Mouse (Mus musculus): ENCODE results near the gene Hcn2. TPM values are rescaled to one million over a fixed set of nuclear protein-coding genes. Genes with fewer than 3 reads are reported as not detected.

Gene Hcn2
- total RNA-seq, 2 experiments from 2014 or later = not detected

DNA sequence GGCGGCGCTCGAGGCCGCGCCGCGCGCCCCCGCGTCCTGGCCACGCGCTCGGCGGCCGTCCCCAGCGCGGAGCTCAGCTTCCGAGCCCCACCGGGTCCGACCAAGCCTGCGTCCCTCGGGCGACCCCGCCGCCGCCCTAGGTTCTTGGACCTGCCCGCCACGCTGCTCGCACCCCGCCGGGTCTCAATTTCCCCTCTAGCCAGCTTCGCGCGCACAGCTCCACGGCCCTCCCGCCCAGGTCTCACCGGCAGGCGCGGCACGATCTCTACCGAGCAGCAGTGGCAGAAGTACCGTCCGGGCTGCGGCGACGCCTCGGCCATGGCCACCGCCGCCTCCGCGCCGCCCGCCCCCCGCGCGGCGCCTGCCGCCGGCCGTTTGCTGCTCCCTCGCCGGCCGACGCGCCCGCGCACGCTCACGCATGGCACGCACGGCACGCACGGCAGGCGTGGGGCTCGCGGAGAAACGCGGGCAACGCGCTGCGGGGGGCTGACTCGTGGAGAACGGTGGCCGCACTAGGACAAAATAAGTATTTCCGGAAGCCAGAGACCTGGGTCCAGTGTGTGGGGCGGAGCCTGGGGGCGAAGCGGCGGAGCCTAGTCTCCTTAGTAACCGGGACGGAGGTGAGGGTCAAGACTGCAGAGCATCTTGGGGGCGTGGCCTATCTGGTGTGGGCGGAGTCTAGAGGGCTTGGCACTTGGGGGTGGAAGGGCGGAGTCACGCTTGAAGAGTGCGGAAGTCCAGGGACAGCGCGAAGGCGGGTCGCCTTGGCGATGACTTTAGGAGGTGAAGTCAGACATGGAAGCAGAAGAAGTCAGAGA, 50.3 kb downstream of the Hcn2 start, which contains the start of gene Rnf126:
TSS of gene Rnf126 (minus strand) at position 445 of the 818 bp plus-strand sequence.
- ATAC-seq (replicated peaks; ENCODE audit: low FRiP score, poor library complexity, severe bottlenecking) = peak; percentile 87

DNA sequence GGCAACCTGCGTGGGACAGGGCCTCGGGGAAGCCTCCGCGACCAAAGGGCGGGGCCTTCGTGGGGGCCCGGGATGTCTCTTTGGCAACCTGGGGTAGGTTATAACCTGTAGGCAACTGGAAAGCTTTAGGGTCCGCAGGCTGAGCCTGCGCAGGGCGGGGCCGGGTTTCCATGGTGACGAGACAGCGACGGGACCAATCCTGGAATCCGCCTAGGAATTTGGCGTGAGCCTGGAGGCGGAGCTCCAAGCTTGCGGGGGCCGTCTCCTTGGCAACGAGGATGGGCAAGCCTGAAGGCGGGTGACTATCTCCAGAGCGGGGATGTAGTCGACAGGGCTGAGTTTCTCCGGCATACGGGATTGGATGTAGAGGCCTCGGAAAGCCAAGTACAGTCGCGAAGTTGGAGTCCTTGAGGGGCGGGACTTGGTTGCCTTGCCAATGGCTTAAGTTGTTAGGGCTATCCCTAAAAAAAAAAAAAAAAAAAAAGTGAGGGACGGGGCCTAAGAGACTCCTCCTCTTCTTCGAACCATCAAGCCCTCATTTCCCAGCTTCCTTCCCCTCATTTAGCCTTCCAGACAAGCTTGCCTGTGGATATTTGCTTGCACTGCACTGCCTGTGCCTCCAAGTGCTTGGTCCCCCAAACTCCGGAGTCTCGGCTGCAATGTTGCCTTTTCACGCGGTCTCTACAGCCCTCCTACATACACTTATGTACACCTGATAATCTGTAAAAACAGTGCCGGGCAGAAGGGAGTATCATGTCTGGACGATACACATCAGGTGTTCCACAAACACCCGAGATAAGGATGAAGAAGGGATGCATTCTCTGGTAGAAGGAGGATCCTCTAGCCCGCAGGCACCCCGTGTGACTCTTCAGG, 51.2 kb downstream of the Hcn2 start:
- peak; percentile 54 for ATAC-seq (replicated peaks; ENCODE audit: low FRiP score, poor library complexity, severe bottlenecking)

- peak; percentile 41 for ATAC-seq (replicated peaks; ENCODE audit: low FRiP score, poor library complexity, severe bottlenecking)
These were observed 52.0 kb downstream of the Hcn2 start for GRCm38 (mm10) chr10:79768400-79768799.

GRCm38 (mm10) chr10:79769329-79769728, 52.9 kb downstream of the Hcn2 start:
- ATAC-seq (replicated peaks; ENCODE audit: low FRiP score, poor library complexity, severe bottlenecking) = no peak

GRCm38 (mm10) chr10:79772320-79772719, 55.9 kb downstream of the Hcn2 start:
- ATAC-seq (replicated peaks; ENCODE audit: low FRiP score, poor library complexity, severe bottlenecking) = no peak

- ATAC-seq (replicated peaks; ENCODE audit: low FRiP score, poor library complexity, severe bottlenecking) = no peak
These were observed 56.8 kb downstream of the Hcn2 start for GRCm38 (mm10) chr10:79773208-79773607.

GRCm38 (mm10) chr10:79774486-79775279, 58.2 kb downstream of the Hcn2 start:
- no peak for ATAC-seq (replicated peaks; ENCODE audit: low FRiP score, poor library complexity, severe bottlenecking)

GRCm38 (mm10) chr10:79777103-79777531, 60.7 kb downstream of the Hcn2 start, which contains the start of gene Fstl3:
Fstl3 (plus strand) TSS chr10:79777272.
- no peak for ATAC-seq (replicated peaks; ENCODE audit: low FRiP score, poor library complexity, severe bottlenecking)

DNA sequence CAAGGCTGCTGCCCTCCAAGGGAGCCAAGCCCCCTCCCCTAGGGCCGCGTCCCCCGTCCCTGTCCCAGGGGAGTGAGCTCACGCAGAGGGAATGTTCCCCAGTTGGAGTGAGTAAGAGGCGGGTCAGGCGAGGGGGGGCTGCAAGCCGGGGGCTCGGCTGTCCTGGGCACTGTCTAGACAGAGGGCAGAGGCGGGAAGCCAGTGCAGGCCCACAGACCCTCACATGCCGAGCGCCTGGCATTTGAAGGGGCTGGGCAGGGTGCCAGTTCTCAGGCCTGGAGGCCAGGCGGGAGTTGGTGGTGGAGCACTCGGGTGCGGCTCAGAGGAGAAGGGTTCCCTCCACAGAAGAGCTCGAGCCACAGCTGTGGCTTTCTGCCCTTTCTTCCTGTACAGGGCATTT, 61.6 kb downstream of the Hcn2 start:
- no peak for ATAC-seq (replicated peaks; ENCODE audit: low FRiP score, poor library complexity, severe bottlenecking)

DNA sequence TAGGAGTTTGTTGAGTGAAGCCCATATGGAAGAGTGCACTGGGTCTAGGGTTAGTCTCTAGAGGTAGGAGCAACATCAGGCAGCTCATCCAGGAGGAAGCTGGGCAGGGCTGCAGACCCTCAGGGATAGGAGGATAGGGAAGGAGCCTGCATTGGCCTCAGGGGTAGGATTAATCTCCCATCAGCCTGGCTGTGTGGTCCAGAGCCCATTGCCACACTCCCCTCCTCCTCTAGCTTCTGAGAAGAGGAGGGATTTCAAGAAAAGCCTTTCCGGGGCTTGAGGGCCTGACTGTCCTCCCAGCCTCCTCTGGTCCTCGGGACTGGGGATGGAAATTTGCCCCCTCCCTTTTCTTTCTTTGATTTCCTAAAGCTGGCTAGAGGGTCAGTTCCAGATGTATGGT, 62.8 kb downstream of the Hcn2 start:
- ATAC-seq (replicated peaks; ENCODE audit: low FRiP score, poor library complexity, severe bottlenecking) = no peak

DNA sequence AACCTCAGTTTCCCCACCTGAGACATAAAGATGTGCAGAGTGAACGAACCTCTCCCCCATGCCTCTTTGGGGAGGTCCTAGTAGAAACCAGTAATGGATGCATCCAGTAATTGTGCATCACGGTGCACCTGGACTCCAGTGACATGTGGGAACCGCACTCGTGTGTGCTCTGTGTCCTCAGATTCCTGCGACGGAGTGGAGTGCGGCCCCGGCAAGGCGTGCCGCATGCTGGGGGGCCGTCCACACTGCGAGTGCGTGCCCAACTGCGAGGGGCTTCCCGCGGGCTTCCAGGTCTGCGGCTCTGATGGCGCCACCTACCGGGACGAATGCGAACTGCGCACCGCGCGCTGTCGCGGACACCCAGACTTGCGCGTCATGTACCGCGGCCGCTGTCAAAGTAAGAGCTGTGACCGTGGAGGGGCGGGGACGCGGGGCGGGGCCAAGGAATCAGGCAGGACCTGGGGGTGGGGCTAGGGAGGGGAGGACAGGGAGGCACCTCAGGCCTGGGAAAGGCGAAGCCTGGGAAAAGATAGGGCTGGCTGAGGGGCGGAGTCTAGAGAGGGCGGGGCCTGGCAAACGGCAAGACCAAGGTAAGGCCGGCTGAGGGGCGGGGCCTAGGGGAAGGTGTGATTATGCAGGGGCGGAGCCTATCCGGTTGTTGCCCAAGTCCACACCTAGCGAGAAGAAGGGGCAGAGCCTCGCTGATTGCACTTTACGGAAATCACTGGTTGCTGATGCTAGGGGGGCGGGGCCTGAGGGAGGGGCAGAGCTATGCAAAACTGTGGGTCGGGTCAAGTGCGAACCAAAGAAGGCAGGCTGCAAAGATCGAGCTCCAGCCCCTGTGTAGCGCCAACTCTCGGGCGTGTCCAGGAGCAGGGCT, 63.6 kb downstream of the Hcn2 start:
- ATAC-seq (replicated peaks; ENCODE audit: low FRiP score, poor library complexity, severe bottlenecking) = peak; percentile 74

DNA sequence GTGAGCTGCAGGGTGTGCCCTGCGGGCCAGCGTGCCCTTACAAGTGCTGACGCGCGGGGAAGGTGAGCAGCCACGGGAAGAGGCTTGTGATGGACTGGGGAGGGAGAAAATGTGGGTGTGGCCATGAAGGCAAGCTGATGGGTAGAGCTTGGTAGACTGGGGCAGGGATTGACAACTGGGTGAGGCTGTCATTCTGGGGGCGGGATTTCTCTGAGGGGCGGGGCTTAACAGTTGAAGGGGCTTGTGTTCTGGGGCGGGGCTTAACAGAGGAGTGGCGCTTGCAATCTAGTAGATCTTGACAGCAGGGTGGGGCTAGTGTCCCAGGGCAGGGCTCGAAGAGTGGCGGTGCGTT, 64.2 kb downstream of the Hcn2 start:
- peak; percentile 48; the same call in 1 of the 2 replicates for ATAC-seq (replicated peaks; ENCODE audit: low FRiP score, poor library complexity, severe bottlenecking)

GRCm38 (mm10) chr10:79781139-79781538, 64.7 kb downstream of the Hcn2 start:
- no peak for ATAC-seq (replicated peaks; ENCODE audit: low FRiP score, poor library complexity, severe bottlenecking)

DNA sequence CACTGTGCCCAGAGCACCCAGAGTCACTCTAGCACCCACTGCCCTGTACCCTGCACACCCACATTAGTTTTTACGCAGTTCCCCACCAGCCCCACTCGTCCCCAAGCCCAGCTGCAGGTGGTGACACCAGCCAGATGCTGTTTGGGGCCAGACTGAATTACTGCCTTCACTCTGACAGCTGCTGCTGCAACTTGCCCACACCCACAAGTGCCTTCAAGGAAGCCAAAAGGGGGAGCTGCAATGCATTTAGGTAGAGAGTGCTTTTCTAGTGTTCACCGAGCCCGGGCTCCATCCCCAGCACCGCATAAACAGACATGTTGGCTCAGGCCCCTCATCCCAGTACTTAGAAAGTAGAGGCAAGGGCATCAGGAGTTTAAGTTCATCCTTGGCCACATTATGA, 65.5 kb downstream of the Hcn2 start:
- ATAC-seq (replicated peaks; ENCODE audit: low FRiP score, poor library complexity, severe bottlenecking) = no peak

DNA sequence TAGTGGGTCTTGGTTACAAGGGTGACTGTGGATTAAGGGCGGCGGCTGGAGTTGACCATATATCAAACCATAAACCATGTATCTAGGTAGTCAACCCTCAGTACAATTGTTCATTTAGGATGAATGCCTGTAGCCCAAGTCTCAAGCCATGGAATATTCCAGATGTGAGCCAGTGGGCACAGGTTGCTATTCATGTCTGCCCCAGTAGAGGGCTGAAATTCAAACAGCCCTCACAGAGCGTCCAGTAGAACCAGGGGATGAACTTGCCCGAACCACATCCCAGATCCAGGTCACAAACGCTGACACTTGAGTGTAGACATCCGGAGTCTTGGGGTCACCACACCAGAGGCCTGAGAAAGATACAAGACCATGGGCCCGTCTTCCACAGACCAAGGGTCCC, 66.6 kb downstream of the Hcn2 start:
- ATAC-seq (replicated peaks; ENCODE audit: low FRiP score, poor library complexity, severe bottlenecking) = no peak

GRCm38 (mm10) chr10:79783920-79784800, 67.7 kb downstream of the Hcn2 start:
- ATAC-seq (replicated peaks; ENCODE audit: low FRiP score, poor library complexity, severe bottlenecking) = no peak

Data from erythroblast, adult 5-6 weeks (primary cell).